Comparison of ENCODE assay signal across 24 mouse cellular contexts in genomic region chr5:15520418-15520817, GRCm38 (mm10). TPM values are rescaled to one million over a fixed set of nuclear protein-coding genes. Genes with fewer than 3 reads are reported as not detected.
DNase-seq lines count a peak whose midpoint lies in the region; ATAC-seq and TF ChIP-seq lines count a peak whose summit lies in the region.
"Not testable (repeated sequence)": the region's sequence is repeated elsewhere in the genome, so short reads cannot be mapped to it uniquely, and the experiment has no call there.
"Had no signal": no experiment of that assay in that cellular context is flagged by ENCODE, and none has a peak within 500 bp of the region (broad histone marks: within the 10 kb centered on the region; RNA-seq: fewer than 3 reads in every experiment).

No protein-coding gene starts in this region.

- DNase-seq in adrenal gland, postnatal 10 days: peak; percentile 15
- not testable (repeated sequence) for DNase-seq in heart, adult 2 months; lung, embryonic 14.5 days
- peak; percentile 48 for DNase-seq in kidney, postnatal 0 days (ENCODE audit: low spot score)
- peak; percentile 17 to 44 for DNase-seq in layer of hippocampus, postnatal 10 days (ENCODE audit: low spot score in 2 of 2)
- peak; percentile 47 for DNase-seq in retina, embryonic 14.5 days (ENCODE audit: low spot score)
- DNase-seq in urinary bladder, postnatal 14 days (ENCODE audit: low spot score): peak; percentile 5

- TF ChIP-seq POLR2A in heart, adult 2 months (IDR thresholded peaks at IDR 0.05; ENCODE audit: insufficient read depth, low read depth, low read length): not testable (repeated sequence)

- not testable (repeated sequence) for H3K9me3 ChIP-seq in kidney, postnatal 0 days (replicated peaks; ENCODE audit: low read length); lung, embryonic 14.5 days (ENCODE audit: low read depth, low read length)

- intact Hi-C loops in heart, adult 2 months (cut with DNase I): not testable (repeated sequence)

- 10% methylated on average over 5 of the region's 5 CpGs for WGBS in heart, adult 2 months
- WGBS in kidney, postnatal 0 days: 20% methylated on average over 5 of the region's 5 CpGs
- 18% methylated on average over 5 of the region's 5 CpGs for WGBS in lung, embryonic 14.5 days

- H3K4me1 ChIP-seq in heart, adult 2 months (ENCODE audit: control insufficient read depth, insufficient read depth, low read length); kidney, postnatal 0 days (replicated peaks; ENCODE audit: insufficient read depth, low read length); lung, embryonic 14.5 days (ENCODE audit: insufficient read depth): not testable (repeated sequence)

- H3K79me2 ChIP-seq in heart, adult 2 months (replicated peaks; ENCODE audit: control insufficient read depth, insufficient read depth, low read length): not testable (repeated sequence)

- TF ChIP-seq CTCF in heart, adult 2 months (IDR thresholded peaks at IDR 0.05): peak; percentile 59
- TF ChIP-seq CTCF in kidney, postnatal 0 days (IDR thresholded peaks at IDR 0.05; ENCODE audit: low read depth): peak; percentile 51
- TF ChIP-seq CTCF in lung, embryonic 14.5 days (IDR thresholded peaks at IDR 0.05; ENCODE audit: low read depth): peak; percentile 22; the same call in 1 of the 2 replicates

- ATAC-seq in kidney, postnatal 0 days (replicated peaks; ENCODE audit: low FRiP score, low read depth); lung, embryonic 14.5 days (ENCODE audit: insufficient read depth): not testable (repeated sequence)

- H3K9ac ChIP-seq in heart, adult 2 months (ENCODE audit: low read depth, low read length); kidney, postnatal 0 days (ENCODE audit: low read depth, low read length); lung, embryonic 14.5 days: not testable (repeated sequence)

- not testable (repeated sequence) for H3K4me3 ChIP-seq in heart, adult 2 months; kidney, postnatal 0 days (replicated peaks; ENCODE audit: low read depth, low read length); lung, embryonic 14.5 days (ENCODE audit: low read depth, low read length)

- not testable (repeated sequence) for H3K4me2 ChIP-seq in kidney, postnatal 0 days (ENCODE audit: low read length); lung, embryonic 14.5 days

- H3K27ac ChIP-seq in heart, adult 2 months; kidney, postnatal 0 days; lung, embryonic 14.5 days (ENCODE audit: low read depth): not testable (repeated sequence)

- H3K27me3 ChIP-seq in heart, adult 2 months (ENCODE audit: control insufficient read depth, insufficient read depth, low read length); kidney, postnatal 0 days (ENCODE audit: insufficient read depth, low read length); lung, embryonic 14.5 days (ENCODE audit: insufficient read depth, low read length): not testable (repeated sequence)

- not testable (repeated sequence) for TF ChIP-seq EP300 in heart, adult 2 months (IDR thresholded peaks at IDR 0.05; ENCODE audit: insufficient read depth, low read depth, low read length)

- H3K36me3 ChIP-seq in heart, adult 2 months (ENCODE audit: control insufficient read depth, insufficient read depth, low read length); kidney, postnatal 0 days (ENCODE audit: insufficient read depth, low read length); lung, embryonic 14.5 days (ENCODE audit: insufficient read depth): not testable (repeated sequence)

RNA-seq across cellular contexts. Expression of gene Gm21190, which starts 8.6 kb away (rescaled TPM):
- not detected for total RNA-seq in adrenal gland, postnatal 10 days (2021)
- total RNA-seq in heart, adult 2 months (2021): not detected
- polyA plus RNA-seq in heart, adult 2 months (2012; rRNA removed): not detected in 2 replicates
- not detected in 2 replicates for polyA plus RNA-seq in kidney, postnatal 0 days (2015; fragmentation: Nextera tagmentation; extraction: Ambion mirVana)
- not detected for total RNA-seq in layer of hippocampus, postnatal 10 days (2021)
- polyA plus RNA-seq in lung, embryonic 14.5 days (2014; fragmentation: Nextera tagmentation; extraction: Ambion mirVana): not detected in 2 replicates
- total RNA-seq: gastrocnemius, postnatal 10 days; heart, postnatal 25 days; layer of hippocampus, postnatal 36 days; left cerebral cortex, postnatal 36 days; monocyte, adult 5-6 weeks had no signal
- polyA plus RNA-seq: cortical plate, adult 2 months; embryonic facial prominence, embryonic 11.5 days; forebrain, embryonic 12.5 days; frontal cortex, adult 2 months; heart, embryonic 13.5 days; hindbrain, embryonic 14.5 days; intestine, embryonic 15.5 days; macrophage; midbrain, embryonic 10.5 days; neural tube, embryonic 11.5 days; spleen, adult 2 months; stomach, embryonic 14.5 days had no signal

RNA-seq across cellular contexts. Expression of gene Gm21149, which starts 44.1 kb away (rescaled TPM):
- not detected for total RNA-seq in adrenal gland, postnatal 10 days (2021)
- total RNA-seq in heart, adult 2 months (2021): not detected
- not detected in 2 replicates for polyA plus RNA-seq in heart, adult 2 months (2012; rRNA removed)
- polyA plus RNA-seq in kidney, postnatal 0 days (2015; fragmentation: Nextera tagmentation; extraction: Ambion mirVana): not detected in 2 replicates
- total RNA-seq in layer of hippocampus, postnatal 10 days (2021): not detected
- not detected in 2 replicates for polyA plus RNA-seq in lung, embryonic 14.5 days (2014; fragmentation: Nextera tagmentation; extraction: Ambion mirVana)
- total RNA-seq: gastrocnemius, postnatal 10 days; heart, postnatal 25 days; layer of hippocampus, postnatal 36 days; left cerebral cortex, postnatal 36 days; monocyte, adult 5-6 weeks had no signal
- polyA plus RNA-seq: embryonic facial prominence, embryonic 11.5 days; forebrain, embryonic 12.5 days; frontal cortex, adult 2 months; hindbrain, embryonic 14.5 days; intestine, embryonic 15.5 days; macrophage; midbrain, embryonic 10.5 days; neural tube, embryonic 11.5 days; spleen, adult 2 months; stomach, embryonic 14.5 days had no signal

RNA-seq across cellular contexts. Expression of gene Gm21083, which starts 56.7 kb away (rescaled TPM):
- not detected for total RNA-seq in adrenal gland, postnatal 10 days (2021)
- total RNA-seq in heart, adult 2 months (2021): not detected
- 0.23 TPM in 1 of 2 replicates, not detected in the other for polyA plus RNA-seq in heart, adult 2 months (2012; rRNA removed)
- polyA plus RNA-seq in kidney, postnatal 0 days (2015; fragmentation: Nextera tagmentation; extraction: Ambion mirVana): not detected in 2 replicates
- not detected for total RNA-seq in layer of hippocampus, postnatal 10 days (2021)
- not detected in 2 replicates for polyA plus RNA-seq in lung, embryonic 14.5 days (2014; fragmentation: Nextera tagmentation; extraction: Ambion mirVana)
- total RNA-seq: gastrocnemius, postnatal 10 days; heart, postnatal 25 days; layer of hippocampus, postnatal 36 days; left cerebral cortex, postnatal 36 days; monocyte, adult 5-6 weeks had no signal
- polyA plus RNA-seq: cortical plate, adult 2 months; embryonic facial prominence, embryonic 11.5 days; forebrain, embryonic 12.5 days; frontal cortex, adult 2 months; heart, embryonic 13.5 days; hindbrain, embryonic 14.5 days; macrophage; midbrain, embryonic 10.5 days; neural tube, embryonic 11.5 days; spleen, adult 2 months; stomach, embryonic 14.5 days had no signal
